Mouse (Mus musculus): ENCODE data around the gene 1700008P02Rik.

1700008P02Rik gene

GRCm38 (mm10) chr3:6620343-6620742 lies at the start of gene 1700008P02Rik:
Gene 1700008P02Rik, minus strand, starts transcription at chr3:6620443.
- WGBS, result 91% methylated on average over 7 of the region's 7 CpGs

- WGBS, result 73% methylated on average over 2 of the region's 2 CpGs
These were observed 29.2 kb upstream of the 1700008P02Rik start for GRCm38 (mm10) chr3:6649411-6649810.

Data from cerebral cortex, adult 2 months (tissue).